Mouse (Mus musculus): Measurements from ENCODE around the gene Rab3gap1. TPM values are rescaled to one million over a fixed set of nuclear protein-coding genes. Genes with fewer than 3 reads are reported as not detected.

Gene Rab3gap1
- polyA plus RNA-seq, 2 experiments = 18.5 to 23.3 TPM

GRCm38 (mm10) chr1:127869276-127869675, 703 bp downstream of the Rab3gap1 start:
- ATAC-seq (ENCODE audit: low FRiP score, low read depth) = no peak
- peak overlapping the region; percentile 88 for H3K4me3 ChIP-seq (replicated peaks; ENCODE audit: low read length)
- H3K36me3 ChIP-seq (ENCODE audit: control insufficient read depth, insufficient read depth, low read length) = peaks cover 7% of the 10 kb centered on the region; the same call in 1 of the 2 replicates
- no peak for TF ChIP-seq POLR2A (IDR thresholded peaks at IDR 0.05; ENCODE audit: borderline replicate concordance, extremely low read depth, insufficient read depth, insufficient read length)
- peaks cover 5% of the 10 kb centered on the region; the same call in 1 of the 2 replicates for H3K4me1 ChIP-seq (ENCODE audit: control insufficient read depth, insufficient read depth, low read length)
- H3K4me2 ChIP-seq (replicated peaks; ENCODE audit: low read depth, low read length, severe bottlenecking) = peak overlapping the region; percentile 61
- H3K27ac ChIP-seq (replicated peaks; ENCODE audit: low read depth, low read length) = no peak overlapping the region
- no peaks in the 10 kb centered on the region for H3K9me3 ChIP-seq (ENCODE audit: control insufficient read depth, low read length)
- no peaks in the 10 kb centered on the region for H3K27me3 ChIP-seq (ENCODE audit: control insufficient read depth, insufficient read depth, low read length)
- H3K9ac ChIP-seq (ENCODE audit: low read depth, low read length, severe bottlenecking) = peak overlapping the region; percentile 83
- DNase-seq (ENCODE audit: low spot score) = no peak
- WGBS = 33% methylated on average over 8 of the region's 8 CpGs

- H3K9ac ChIP-seq (ENCODE audit: low read depth, low read length, severe bottlenecking) = no peak overlapping the region
- H3K36me3 ChIP-seq (ENCODE audit: control insufficient read depth, insufficient read depth, low read length) = peaks cover 8% of the 10 kb centered on the region
- no peak overlapping the region for H3K4me3 ChIP-seq (replicated peaks; ENCODE audit: low read length)
- H3K27ac ChIP-seq (replicated peaks; ENCODE audit: low read depth, low read length) = no peak overlapping the region
- no peak for ATAC-seq (ENCODE audit: low FRiP score, low read depth)
- H3K4me2 ChIP-seq (replicated peaks; ENCODE audit: low read depth, low read length, severe bottlenecking) = no peak overlapping the region
- TF ChIP-seq POLR2A (IDR thresholded peaks at IDR 0.05; ENCODE audit: borderline replicate concordance, extremely low read depth, insufficient read depth, insufficient read length) = no peak
- no peaks in the 10 kb centered on the region for H3K27me3 ChIP-seq (ENCODE audit: control insufficient read depth, insufficient read depth, low read length)
- H3K4me1 ChIP-seq (ENCODE audit: control insufficient read depth, insufficient read depth, low read length) = no peaks in the 10 kb centered on the region
- no peak for DNase-seq (ENCODE audit: low spot score)
- 81% methylated on average over 1 of the region's 1 CpGs for WGBS
- H3K9me3 ChIP-seq (ENCODE audit: control insufficient read depth, low read length) = no peaks in the 10 kb centered on the region
Measured at GRCm38 (mm10) chr1:127899401-127899800, 30.8 kb downstream of the Rab3gap1 start.

GRCm38 (mm10) chr1:127904774-127905385, 36.3 kb downstream of the Rab3gap1 start:
- no peak overlapping the region for H3K4me3 ChIP-seq (replicated peaks; ENCODE audit: low read length)
- no peak for ATAC-seq (ENCODE audit: low FRiP score, low read depth)
- H3K9me3 ChIP-seq (ENCODE audit: control insufficient read depth, low read length) = no peaks in the 10 kb centered on the region
- peaks cover 14% of the 10 kb centered on the region for H3K36me3 ChIP-seq (ENCODE audit: control insufficient read depth, insufficient read depth, low read length)
- WGBS = 82% methylated on average over 2 of the region's 2 CpGs
- no peak for TF ChIP-seq POLR2A (IDR thresholded peaks at IDR 0.05; ENCODE audit: borderline replicate concordance, extremely low read depth, insufficient read depth, insufficient read length)
- H3K4me1 ChIP-seq (ENCODE audit: control insufficient read depth, insufficient read depth, low read length) = no peaks in the 10 kb centered on the region
- no peaks in the 10 kb centered on the region for H3K27me3 ChIP-seq (ENCODE audit: control insufficient read depth, insufficient read depth, low read length)
- H3K4me2 ChIP-seq (replicated peaks; ENCODE audit: low read depth, low read length, severe bottlenecking) = no peak overlapping the region
- no peak overlapping the region for H3K9ac ChIP-seq (ENCODE audit: low read depth, low read length, severe bottlenecking)
- DNase-seq (ENCODE audit: low spot score) = no peak
- no peak overlapping the region for H3K27ac ChIP-seq (replicated peaks; ENCODE audit: low read depth, low read length)

- DNase-seq (ENCODE audit: low spot score) (peak; percentile 17), ATAC-seq (ENCODE audit: low FRiP score, low read depth) (no peak)
- Histone ChIP-seq H3K4me3 (replicated peaks; ENCODE audit: low read length) (no peak overlapping the region), H3K27ac (replicated peaks; ENCODE audit: low read depth, low read length) (no peak overlapping the region), H3K9ac (ENCODE audit: low read depth, low read length, severe bottlenecking) (no peak overlapping the region), H3K4me1 (ENCODE audit: control insufficient read depth, insufficient read depth, low read length) (no peaks in the 10 kb centered on the region), H3K36me3 (ENCODE audit: control insufficient read depth, insufficient read depth, low read length) (peaks cover 12% of the 10 kb centered on the region; the same call in 1 of the 2 replicates), H3K4me2 (replicated peaks; ENCODE audit: low read depth, low read length, severe bottlenecking) (no peak overlapping the region), H3K9me3 (ENCODE audit: control insufficient read depth, low read length) (no peaks in the 10 kb centered on the region), H3K27me3 (ENCODE audit: control insufficient read depth, insufficient read depth, low read length) (no peaks in the 10 kb centered on the region)
- 73% methylated on average over 4 of the region's 4 CpGs for WGBS
- no peak for TF ChIP-seq POLR2A (IDR thresholded peaks at IDR 0.05; ENCODE audit: borderline replicate concordance, extremely low read depth, insufficient read depth, insufficient read length)
Measured at GRCm38 (mm10) chr1:127913116-127913515, 44.5 kb downstream of the Rab3gap1 start.

- DNase-seq (ENCODE audit: low spot score) (no peak), ATAC-seq (ENCODE audit: low FRiP score, low read depth) (no peak)
- H3K4me1 ChIP-seq (ENCODE audit: control insufficient read depth, insufficient read depth, low read length) = no peaks in the 10 kb centered on the region
- H3K4me3 ChIP-seq (replicated peaks; ENCODE audit: low read length) = no peak overlapping the region
- no peak overlapping the region for H3K9ac ChIP-seq (ENCODE audit: low read depth, low read length, severe bottlenecking)
- H3K36me3 ChIP-seq (ENCODE audit: control insufficient read depth, insufficient read depth, low read length) = peaks cover 18% of the 10 kb centered on the region
- no peaks in the 10 kb centered on the region for H3K27me3 ChIP-seq (ENCODE audit: control insufficient read depth, insufficient read depth, low read length)
- 87% methylated on average over 6 of the region's 6 CpGs for WGBS
- H3K27ac ChIP-seq (replicated peaks; ENCODE audit: low read depth, low read length) = no peak overlapping the region
- H3K9me3 ChIP-seq (ENCODE audit: control insufficient read depth, low read length) = no peaks in the 10 kb centered on the region
- TF ChIP-seq POLR2A (IDR thresholded peaks at IDR 0.05; ENCODE audit: borderline replicate concordance, extremely low read depth, insufficient read depth, insufficient read length) = no peak
- no peak overlapping the region for H3K4me2 ChIP-seq (replicated peaks; ENCODE audit: low read depth, low read length, severe bottlenecking)
Measured at GRCm38 (mm10) chr1:127915316-127915715, 46.7 kb downstream of the Rab3gap1 start.
